Mouse (Mus musculus) lung, postnatal 0 days (tissue): ENCODE results near the gene Plcb2.

ENCODE experiments used
- CTCF ChIP-seq: IDR thresholded peaks from 2 replicates; pipeline ENCODE4 v1.5.1; 2016; ENCODE audit warnings: antibody characterized with exemption, mild to moderate bottlenecking
- EP300 ChIP-seq: IDR thresholded peaks from 2 replicates; pipeline ENCODE4 v1.6.1; 2016; ENCODE audit warnings: antibody characterized with exemption, mild to moderate bottlenecking, control low read depth

DNA sequence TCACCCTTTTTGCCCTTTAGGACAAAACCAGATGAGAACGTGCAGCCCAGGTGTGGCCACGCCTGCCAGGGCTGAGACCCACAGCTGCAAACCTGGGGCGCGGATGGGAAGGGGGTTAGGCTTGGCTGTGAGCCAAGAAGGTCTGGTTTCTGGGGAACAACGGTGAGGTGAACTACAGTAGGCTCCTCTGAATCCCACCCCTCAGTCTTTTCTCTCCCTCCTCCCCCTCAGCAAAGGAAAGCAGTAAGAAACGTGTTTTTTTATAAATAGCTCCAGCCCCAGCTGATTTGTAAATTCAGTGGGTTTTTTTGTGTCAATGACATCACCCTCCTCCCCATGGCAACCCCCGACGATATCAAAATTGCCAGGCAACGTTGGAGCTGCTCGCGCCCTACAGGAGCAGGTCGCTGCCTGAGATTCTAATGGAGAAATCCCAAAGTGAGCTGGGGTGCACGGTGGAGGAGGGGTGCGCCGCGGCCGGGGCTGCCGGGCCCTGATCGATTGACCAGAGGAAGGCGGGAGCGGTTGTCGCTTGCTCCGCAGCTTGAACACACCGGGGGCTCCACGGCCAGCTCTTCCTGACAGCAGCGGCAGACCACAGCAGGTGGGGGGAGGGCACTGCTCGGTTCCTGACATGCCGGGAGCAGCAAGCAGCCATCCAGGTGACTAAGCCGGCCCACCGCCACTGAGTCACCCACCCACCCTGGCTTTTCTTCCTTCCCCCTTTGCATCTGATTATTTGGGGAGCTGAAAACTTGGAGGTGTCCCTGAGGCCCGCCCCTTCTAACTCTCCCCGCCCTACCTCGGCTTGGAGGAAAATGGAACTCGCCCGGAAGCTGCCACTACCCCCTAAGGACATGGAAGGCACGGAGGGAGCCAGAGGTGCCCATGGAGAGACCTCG lies 65.1 kb downstream of the Plcb2 start, which contains the start of gene Pak6:
- TF ChIP-seq CTCF = no peak
- no peak for TF ChIP-seq EP300
